Mouse (Mus musculus) fibroblast of lung, adult 2 months (primary cell): ENCODE results near the gene Akap17b.
"Not testable (repeated sequence)": the region's sequence is repeated elsewhere in the genome, so short reads cannot be mapped to it uniquely, and the experiment has no call there.

Experiments
- DNase-seq: peaks from one replicate; pipeline ENCODE4 v3.0.0-alpha.2; 2011; ENCODE audit warnings: low read depth

Gene Akap17b

GRCm38 (mm10) chrX:36644657-36645551, at the start of gene Akap17b:
TSS of gene Akap17b (minus strand) at chrX:36645395.
- DNase-seq: peak; percentile 50

DNA sequence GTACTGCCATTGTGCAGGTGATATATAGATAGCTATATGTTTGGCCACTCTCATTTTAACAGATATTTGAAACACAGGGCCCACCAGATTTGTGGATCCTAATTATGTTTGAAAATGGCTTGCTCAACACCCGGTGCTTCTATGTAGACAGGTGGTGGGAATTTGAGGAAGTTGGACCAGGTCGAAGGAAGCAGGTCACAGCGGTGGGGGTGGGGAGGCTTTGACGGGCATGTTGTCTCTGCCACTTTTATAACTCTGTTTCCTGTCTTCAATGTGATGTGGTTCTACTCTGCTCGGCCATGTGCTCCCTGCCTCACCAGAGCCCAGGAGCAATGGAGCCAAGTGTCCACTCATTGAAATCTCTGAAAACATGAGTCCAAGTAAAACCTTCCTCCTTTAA, 46.2 kb upstream of the Akap17b start:
- no peak for DNase-seq

- DNase-seq: no peak
These were observed 44.5 kb upstream of the Akap17b start for GRCm38 (mm10) chrX:36689655-36690054.

GRCm38 (mm10) chrX:36676836-36677235, 31.6 kb upstream of the Akap17b start:
- DNase-seq: peak; percentile 32

- no peak for DNase-seq
These were observed 27.5 kb upstream of the Akap17b start for GRCm38 (mm10) chrX:36672708-36673107.

DNA sequence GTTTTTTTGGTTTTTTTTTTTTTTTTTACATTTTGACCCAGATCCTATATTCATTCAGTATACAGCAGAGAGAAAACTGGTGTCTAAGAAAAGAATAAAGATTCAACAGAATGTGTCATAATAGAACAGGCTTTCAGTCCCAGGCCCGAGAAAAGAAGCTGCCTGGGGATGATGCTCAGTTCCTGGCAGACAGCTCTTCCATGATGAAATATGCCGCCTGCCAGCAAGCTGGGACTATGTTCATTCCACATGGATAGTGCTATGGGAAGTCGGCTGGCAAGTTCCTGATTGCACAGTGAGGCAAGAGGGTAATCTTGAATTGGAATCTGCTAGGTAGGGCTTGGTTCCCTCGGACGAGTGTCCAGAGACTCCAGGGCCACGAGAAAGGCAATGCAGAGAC, 5.1 kb downstream of the Akap17b start:
- no peak for DNase-seq

DNA sequence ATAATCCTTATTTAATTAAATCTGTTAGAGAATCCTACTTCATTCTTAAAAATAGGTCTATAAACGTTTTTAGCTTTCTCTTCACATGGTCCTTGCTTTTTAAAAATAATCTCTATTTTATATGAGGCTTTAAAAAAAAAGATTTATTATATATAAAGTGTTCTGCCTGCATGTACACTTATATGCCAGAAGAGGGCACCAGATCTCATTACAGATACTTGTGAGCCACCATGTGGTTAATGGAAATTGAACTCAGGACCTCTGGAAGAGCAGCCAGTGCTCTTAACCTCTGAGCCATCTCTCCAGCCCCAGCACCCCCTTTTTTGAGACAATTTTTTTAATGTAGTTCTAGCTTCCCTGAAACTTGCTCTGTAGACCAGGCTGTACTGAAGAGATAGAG, 14.4 kb downstream of the Akap17b start:
- DNase-seq: no peak

DNA sequence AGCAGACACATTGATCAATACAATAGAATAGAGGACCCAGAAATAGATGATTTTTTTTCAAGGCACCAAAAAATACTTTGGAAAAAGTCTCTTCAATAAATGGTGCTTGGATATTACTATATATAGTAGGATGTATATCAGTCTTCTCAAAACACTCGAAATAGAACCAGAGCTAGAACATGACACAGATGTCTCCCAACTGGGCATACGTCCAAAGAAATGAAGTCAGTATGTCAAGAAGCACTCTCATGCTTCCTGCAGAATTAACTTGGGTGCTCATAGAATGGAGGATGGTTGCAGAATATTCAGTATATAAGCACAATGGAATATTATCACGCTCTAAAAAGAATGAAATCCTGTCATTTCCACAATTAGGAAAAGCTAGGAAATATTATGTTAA, 17.1 kb downstream of the Akap17b start:
- no peak for DNase-seq

- no peak for DNase-seq
These were observed 36.1 kb downstream of the Akap17b start for GRCm38 (mm10) chrX:36609117-36609516.

- DNase-seq: no peak
These were observed 41.2 kb downstream of the Akap17b start for GRCm38 (mm10) chrX:36604040-36604439.

- no peak for DNase-seq
These were observed 42.3 kb downstream of the Akap17b start for GRCm38 (mm10) chrX:36602926-36603325.

GRCm38 (mm10) chrX:36600066-36600465, 45.1 kb downstream of the Akap17b start:
- no peak for DNase-seq

DNA sequence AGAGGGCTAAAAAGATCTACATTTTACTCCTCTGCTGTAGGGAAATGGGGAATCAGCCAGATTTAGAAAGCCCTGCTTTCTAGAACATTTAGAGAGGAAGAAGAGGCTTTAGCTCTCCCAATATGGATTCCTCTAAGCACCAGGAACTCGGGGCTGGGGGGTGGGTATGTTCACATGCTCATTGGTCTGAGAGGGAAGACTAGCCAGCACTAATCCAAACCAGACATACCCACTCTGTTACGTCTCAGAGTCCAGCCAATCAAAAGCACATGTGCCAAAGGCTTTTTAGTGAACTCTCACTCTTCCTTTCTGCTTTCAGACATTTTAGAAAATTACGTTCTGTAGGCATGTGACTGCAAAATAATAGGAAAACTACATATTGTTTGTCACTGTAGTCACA, 45.5 kb downstream of the Akap17b start:
- DNase-seq: no peak

- DNase-seq: no peak
These were observed 46.3 kb downstream of the Akap17b start for GRCm38 (mm10) chrX:36598861-36599344.

DNA sequence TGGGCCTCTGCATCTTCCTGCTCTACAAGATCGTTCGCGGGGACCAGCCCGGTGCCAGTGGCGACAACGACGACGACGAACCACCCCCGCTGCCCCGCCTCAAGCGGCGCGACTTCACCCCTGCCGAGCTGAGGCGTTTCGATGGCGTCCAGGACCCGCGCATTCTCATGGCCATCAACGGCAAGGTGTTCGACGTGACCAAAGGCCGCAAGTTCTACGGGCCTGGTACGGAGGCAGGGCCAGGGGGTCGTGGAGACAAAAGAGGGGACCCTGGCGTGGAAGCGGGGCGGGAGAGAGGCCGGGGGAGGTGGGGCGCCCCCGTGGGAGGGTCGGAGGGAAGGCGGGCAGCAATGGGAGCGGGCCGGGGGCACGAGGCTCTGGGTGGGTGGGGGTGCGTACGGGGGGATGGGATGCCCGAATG, 46.8 kb downstream of the Akap17b start:
- no peak for DNase-seq

- peak; percentile 37 for DNase-seq
These were observed 47.3 kb downstream of the Akap17b start, which contains the start of gene Pgrmc1 for GRCm38 (mm10) chrX:36597707-36598389. TSS of gene Pgrmc1 (plus strand) at chrX:36598206.

DNA sequence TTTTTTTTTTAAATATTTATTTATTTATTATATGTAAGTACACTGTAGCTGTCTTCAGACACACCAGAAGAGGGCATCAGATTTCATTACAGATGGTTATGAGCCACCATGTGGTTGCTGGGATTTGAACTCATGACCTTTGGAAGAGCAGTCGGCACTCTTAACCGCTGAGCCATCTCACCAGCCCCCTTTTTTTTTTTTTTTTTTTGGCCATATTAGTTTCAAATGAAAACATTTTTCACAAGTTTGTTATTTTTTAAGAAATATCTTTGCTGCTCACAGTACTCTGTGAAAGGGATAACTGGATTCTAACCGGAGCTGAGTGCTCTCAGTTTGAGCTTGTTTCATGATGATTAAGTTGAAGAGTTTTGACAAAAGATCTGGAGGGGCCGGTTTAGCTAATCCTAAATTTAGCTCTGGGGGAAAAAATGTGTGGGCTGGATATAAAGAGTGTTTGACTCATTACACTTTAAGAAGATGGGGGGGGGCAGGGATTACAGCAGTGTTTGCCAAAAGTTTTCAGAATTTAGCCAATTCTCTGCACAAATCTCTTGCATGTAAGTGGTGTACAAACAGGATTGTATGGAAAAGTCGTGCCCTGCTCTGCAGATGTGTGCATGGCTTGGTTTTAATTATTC, 48.6 kb downstream of the Akap17b start:
- not testable (repeated sequence) for DNase-seq

DNA sequence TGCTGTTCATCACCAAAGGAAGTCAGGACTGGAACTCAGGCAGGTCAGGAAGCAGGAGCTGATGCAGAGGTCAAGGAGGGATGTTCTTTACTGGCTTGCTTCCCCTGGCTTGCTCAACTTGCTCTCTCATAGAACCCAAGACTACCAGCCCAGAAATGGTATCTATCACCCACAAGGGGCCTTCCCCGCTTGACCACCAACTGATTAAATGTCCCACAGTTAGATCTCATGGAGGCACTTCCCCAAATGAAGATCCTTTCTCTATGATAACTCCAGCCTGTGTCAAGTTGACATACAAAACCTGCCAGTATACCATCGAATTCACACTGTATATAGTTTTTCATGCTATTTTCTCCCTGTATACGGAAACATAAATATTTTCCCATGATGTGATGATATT, 49.9 kb downstream of the Akap17b start:
- DNase-seq: no peak

DNA sequence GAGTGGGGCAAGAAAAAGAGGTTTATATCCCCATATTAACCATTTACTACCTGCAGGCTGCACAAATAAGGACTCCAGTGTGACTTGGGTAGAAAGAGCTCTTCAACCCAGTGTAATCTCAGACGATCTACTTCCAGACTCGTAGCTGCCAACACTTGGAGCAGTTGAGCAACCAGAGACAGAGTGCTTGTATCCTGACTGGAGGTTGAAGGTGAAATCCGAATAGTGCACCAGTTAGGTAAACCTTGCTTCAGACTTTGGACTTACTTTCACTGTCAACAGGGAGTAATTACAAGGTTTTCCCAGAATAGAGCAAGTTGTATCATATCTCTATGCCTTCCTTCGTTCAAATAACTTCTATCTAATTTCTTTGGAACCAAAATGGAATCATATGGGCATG, 53.7 kb downstream of the Akap17b start:
- DNase-seq: no peak

DNA sequence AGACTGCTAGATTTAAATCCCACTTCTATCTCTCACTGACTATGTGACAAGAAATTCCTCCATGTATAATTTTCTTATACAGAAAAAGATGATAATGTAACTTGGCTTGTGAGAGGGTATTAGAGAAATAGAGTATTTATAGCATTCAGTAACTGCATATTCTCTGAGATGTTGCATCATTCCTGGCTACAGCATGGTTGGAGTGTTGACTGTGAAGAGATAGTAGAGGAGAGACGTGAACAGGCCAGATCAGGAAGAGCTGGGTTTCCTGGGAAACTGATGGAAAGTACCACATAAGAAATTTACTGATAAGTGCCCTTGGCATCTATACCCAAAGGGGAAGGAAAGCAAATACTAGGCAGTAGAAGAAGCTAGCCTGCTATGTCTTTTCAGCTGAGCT, 54.1 kb downstream of the Akap17b start:
- DNase-seq: no peak

- no peak for DNase-seq
These were observed 54.9 kb downstream of the Akap17b start for GRCm38 (mm10) chrX:36590266-36590665.
